Mouse (Mus musculus) olfactory bulb, adult 2 months (tissue): Measurements from ENCODE around the gene Prr5l.

ENCODE experiments used
- CTCF ChIP-seq: fragments of 200-500 bp; IDR thresholded peaks from 2 replicates; pipeline ENCODE4 v1.5.1; 2012; ENCODE audit warnings: low read depth, mild to moderate bottlenecking, low read length, moderate library complexity; ENCODE audit not compliant: insufficient read depth
- POLR2A ChIP-seq: fragments of 200-500 bp; IDR thresholded peaks from 2 replicates; pipeline ENCODE4 v1.6.1; 2012; ENCODE audit warnings: mild to moderate bottlenecking, low read depth, low read length, moderate library complexity; ENCODE audit not compliant: insufficient read depth

DNA sequence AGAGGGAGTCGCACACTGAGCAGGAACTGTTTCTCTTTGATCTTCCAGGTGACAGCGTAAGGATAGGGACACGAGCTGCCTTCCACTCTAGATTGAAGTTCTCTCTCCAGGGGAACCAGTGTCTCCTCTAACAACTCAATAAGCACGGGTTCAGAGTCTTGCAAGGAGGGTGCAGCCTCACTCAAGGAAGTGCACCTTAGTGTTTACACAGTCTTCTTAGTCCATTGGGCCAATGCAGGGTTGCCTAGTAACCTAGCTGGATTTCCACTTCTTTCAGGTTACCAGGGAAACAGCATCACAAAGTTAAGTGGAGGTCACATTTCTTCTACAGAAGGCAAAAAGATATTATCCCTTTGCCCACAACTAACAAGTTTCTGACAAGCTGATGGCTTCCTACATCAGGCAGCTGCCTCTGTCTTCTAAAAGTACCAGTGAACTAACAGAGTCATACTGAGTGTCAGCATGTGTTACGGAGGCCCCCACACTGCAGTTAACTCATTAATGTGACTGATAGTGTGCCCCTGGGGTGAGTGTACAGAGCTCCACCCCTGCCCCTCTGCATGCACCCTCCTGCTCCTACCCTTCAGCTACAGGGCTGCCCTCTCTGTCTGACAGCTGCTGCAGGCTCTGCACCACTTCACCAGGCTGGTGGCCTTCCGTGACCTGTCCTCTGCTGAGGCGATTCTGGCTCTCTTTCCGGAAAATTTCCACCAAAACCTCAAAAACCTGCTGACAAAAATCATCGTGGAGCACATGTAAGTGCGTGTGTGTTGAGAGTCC lies 13.8 kb upstream of the Prr5l start:
- TF ChIP-seq POLR2A: no peak
- no peak for TF ChIP-seq CTCF
